Mouse (Mus musculus): ENCODE data around the gene Tmem141.

Gene Tmem141

GRCm38 (mm10) chr2:25577951-25578795 is 43.6 kb downstream of the Tmem141 start:
- peak; percentile 67 to 68 for DNase-seq

GRCm38 (mm10) chr2:25576965-25577891 is 44.6 kb downstream of the Tmem141 start:
- DNase-seq: peak; percentile 64 to 66

- DNase-seq: peak in 1 of 2 experiments; percentile 48
These were observed 45.6 kb downstream of the Tmem141 start for GRCm38 (mm10) chr2:25576028-25576850.

- DNase-seq: peak; percentile 70 to 84
These were observed 46.3 kb downstream of the Tmem141 start for GRCm38 (mm10) chr2:25575432-25576027.

- peak; percentile 95 to 97 for DNase-seq
These were observed 47.0 kb downstream of the Tmem141 start, which contains the start of the genes Mamdc4 and Phpt1 for GRCm38 (mm10) chr2:25574579-25575431. Gene Mamdc4, minus strand, starts transcription at chr2:25574845. Gene Phpt1, minus strand, starts transcription at chr2:25575224.

GRCm38 (mm10) chr2:25574136-25574535 is 47.7 kb downstream of the Tmem141 start:
- DNase-seq: no peak

GRCm38 (mm10) chr2:25573068-25573467 is 48.7 kb downstream of the Tmem141 start:
- DNase-seq: peak in 1 of 2 experiments; percentile 25

- no peak for DNase-seq
These were observed 50.6 kb downstream of the Tmem141 start for GRCm38 (mm10) chr2:25571221-25571620.

Data from cerebellum, postnatal 14 days (tissue).